Mouse (Mus musculus) left cerebral cortex, adult 9 months (tissue): Measurements from ENCODE around the gene Rbp7.
"Not testable (repeated sequence)": the region's sequence is repeated elsewhere in the genome, so short reads cannot be mapped to it uniquely, and the experiment has no call there.

Source experiments
- DNase-seq, 2 experiments: peaks; one replicate each; pipeline ENCODE4 v3.0.0; 2022; ENCODE audit warnings: low spot score in 2 of 2

Rbp7 gene

DNA sequence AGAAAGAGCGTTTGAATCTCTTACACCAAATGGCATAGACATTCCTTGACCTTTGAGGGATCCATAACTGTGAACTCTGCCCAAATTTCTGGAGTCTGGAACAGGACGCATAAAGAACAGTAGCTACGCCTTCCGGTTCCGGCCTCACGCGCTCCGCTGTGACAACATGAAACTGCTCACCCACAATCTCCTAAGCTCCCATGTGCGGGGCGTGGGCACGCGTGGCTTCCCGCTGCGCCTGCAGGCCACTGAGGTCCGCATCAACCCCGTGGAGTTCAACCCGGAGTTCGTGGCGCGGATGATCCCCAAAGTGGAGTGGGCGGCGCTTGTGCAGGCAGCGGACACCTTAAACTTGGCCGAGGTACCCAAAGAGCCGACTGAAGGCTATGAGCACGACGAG, 2.4 kb upstream of the Rbp7 start:
- not testable (repeated sequence) for DNase-seq

DNA sequence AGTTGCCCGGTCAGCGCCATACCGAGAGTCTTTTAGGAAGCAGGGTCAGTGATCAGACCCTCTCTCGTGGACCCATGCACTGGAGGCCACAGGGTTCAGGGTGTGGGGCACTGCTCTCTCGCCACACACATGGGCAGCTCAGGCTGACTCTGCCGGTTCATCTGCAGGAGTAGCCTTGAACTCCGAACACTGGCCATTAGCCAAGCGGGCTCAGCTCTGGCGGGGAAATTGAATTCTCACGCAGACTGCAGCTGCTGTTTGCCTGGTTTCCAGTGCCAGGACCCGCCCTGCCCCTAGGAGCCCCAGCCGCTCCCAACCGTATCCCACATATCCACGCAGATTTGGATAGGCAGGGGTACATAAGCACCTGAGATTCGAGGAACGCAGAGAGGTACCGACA, 515 bp downstream of the Rbp7 start:
- no peak for DNase-seq

DNA sequence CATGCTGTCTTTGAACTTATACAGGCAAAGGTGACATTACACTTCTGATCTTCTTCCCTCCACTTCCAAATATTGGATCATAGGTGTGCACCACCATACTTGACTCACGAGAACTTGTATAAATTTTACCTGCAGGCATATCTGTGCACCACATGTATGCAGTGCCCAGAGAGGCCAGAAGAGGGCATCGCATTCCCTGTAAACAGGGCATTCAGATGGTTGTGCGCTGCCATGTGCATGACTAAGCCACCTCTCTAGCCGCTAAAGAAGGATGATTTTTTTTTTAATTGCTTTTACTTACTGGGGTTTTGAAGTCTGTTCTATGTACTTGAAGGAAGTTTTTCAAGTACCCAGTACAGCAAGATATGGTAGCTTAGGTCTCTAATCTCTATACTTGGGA, 1.1 kb downstream of the Rbp7 start:
- DNase-seq, result no peak

DNA sequence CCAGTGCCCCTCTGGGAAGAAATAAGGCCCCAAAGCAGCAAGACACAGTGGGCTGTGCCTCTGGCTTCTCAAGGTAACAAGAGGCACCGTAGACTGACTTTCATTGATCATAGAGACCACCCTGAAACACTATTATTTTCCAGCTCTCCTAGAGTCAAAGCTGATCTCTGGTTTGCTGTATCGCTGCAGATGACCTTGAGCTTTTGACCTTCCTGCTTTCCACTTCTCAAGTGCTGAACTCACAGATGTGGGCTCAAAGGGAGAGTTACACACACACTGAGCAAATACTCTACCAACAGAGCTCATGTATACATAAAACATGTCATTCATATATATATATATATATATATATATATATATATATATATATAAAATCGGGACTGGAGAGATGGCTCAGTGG, 4.1 kb downstream of the Rbp7 start:
- DNase-seq, result no peak

DNA sequence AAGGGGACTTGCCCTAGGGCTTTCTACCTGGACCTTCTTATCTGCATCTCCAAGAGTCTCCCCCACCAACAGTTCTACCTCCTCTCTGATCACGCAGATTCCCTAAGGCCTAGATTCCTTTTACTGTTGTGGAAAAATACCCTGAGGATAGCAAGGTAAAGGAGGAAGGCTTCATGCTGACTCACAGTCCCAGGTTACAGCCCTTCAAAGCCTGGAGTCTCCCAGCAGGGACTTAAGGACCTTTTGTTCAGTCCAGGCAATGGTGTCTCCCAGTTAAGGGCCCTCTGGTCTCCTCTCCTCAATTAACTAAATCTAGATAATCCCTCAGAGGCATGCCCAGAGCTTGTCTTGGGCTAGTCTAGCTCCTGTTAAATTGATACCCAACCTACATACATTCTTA, 8.5 kb downstream of the Rbp7 start:
- no peak for DNase-seq

DNA sequence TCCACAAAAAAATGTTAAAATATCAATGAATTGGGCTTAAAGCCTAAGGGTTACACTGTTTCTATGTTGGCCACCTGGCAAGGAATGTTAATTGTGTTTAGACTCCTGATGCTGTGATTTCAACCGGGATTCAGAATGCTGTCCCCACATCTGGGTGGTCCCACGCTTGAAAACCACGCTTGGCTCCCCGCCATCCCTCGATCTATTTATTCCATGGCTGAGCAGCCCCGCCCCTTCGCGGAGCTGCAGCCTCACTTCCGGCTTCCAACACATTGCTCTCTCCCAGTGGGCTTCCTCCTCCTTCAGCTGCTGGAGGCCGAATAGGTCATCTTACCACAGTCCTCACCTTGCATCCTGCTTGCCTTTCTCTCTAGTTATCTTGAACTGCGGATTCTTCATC, 8.9 kb downstream of the Rbp7 start:
- no peak for DNase-seq

DNA sequence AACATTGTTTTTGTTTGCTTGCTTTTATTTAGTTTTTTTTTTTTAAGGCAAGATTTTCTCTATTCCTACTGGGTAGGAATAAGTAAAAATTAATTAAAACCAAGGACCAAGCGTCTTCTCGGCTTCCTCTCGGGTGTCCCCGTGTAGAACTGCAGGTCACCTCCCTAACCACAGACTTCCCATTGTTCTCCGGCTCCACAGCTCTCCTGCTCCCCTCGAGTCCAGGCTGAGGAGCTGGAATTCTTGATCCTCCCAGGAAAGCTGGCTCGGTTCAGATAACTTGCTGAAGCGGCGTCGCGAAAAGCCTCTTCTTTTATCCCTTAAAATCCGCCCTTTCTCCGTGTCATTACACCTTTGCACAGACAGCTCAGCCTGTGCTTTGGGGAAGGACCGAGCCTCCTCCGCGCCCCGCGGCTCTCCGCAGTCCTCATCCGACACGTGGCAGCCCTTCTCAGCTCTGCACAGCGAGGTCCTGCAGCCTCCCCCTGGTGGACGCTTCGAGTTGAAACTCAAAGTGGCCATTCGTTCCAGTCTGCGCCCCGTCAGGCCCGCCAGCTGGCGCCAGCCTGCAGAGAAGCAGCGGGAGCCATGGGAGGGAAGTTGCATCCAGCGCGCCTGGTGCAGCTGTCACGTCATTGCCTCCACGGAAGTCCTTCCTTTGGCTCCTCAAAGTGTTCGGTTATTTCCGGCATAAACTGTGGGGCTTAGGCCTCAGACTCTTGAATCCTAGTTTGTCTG, 9.6 kb downstream of the Rbp7 start:
- peak; percentile 65 to 85 for DNase-seq

DNA sequence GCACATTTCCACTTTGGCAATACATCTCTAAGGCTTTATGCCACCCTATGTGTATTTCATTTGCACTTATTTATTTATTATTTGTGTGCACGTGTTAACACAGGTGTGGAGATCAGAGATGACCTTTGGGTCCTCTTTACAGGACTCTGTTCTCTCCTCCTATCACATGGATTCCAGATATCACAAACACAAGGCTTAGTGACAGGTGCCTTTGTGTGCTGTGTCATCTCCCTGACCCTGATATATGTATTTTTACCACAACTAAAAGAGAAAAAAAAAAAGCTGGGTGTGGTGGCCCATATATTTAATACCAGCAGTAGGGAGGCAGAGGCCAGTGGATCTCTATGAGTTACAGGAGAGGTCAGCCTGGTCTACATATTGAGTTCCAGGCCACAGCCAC, 10.3 kb downstream of the Rbp7 start:
- no peak for DNase-seq

DNA sequence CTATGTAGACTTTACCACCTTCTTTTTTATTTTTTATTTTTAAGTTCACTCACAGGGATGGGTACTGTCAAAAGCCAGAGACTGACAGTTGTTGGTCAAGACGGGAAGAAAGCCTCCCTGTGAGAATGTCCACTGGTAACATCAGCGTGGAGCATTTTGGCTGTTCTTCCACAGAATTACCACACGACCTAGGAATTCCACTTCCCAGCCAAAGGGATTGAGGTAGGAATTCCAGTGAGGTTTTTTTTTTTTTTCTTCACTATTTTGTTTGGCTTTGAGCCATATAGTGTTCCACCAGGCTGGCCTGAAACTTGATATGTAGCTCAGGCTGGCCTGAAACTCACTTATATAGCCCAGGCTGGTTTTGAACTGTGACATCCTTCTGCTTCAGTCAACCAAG, 12.3 kb downstream of the Rbp7 start:
- no peak for DNase-seq

DNA sequence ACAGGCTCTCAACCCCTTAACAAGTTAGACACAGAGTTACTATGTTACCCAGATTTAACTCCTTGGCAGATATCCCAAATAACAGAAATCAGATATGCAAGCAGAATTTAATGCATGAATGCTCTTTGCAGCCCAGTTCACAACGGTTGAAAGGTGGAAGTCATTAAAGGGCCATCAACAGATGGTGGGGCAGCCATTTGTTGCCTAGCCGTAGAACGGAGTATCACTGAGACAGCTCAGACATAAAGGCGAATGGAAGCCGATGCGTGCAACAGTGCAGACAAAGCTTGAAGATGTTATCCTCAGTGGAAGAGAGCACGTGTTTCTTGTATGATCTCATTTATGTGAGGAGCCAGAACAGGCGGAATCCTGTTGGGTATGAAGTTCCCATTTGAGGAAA, 14.2 kb downstream of the Rbp7 start:
- no peak for DNase-seq

DNA sequence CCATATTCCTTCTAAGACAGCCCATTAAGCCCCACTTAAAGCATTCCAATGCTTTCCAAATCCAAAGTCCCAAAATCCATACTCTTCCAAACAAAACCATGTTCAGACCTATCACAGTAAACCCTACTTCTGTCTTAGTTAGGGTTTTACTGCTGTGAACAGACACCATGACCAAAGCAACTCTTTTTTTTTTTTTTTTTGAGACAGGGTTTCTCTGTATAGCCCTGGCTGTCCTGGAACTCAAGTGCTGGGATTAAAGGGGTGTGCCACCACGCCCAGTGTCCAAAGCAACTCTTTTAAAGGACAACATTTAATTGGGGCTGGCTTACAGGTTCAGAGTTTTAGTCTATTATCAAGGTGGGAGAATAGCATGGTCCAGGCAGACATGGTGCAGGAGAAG, 22.9 kb downstream of the Rbp7 start:
- DNase-seq, result not testable (repeated sequence)

DNA sequence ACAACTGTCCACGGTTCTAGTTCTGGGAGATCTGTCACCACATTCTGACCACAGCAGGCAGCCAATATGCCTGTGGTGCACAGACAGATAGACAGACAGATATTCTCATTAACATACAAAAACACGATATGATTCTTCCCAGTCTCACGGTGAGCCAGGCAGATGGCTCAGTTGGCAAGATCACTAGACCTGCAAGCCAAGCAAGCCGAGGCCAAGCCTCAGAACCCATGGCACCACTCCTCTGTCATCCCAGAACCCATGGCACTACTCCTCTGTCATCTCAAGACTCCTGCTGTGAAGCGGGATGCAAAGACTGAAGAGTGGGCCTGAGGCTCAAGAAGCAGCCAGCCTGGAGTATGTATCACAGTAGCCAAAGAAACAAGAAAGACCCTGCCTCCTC, 25.2 kb downstream of the Rbp7 start:
- no peak for DNase-seq

DNA sequence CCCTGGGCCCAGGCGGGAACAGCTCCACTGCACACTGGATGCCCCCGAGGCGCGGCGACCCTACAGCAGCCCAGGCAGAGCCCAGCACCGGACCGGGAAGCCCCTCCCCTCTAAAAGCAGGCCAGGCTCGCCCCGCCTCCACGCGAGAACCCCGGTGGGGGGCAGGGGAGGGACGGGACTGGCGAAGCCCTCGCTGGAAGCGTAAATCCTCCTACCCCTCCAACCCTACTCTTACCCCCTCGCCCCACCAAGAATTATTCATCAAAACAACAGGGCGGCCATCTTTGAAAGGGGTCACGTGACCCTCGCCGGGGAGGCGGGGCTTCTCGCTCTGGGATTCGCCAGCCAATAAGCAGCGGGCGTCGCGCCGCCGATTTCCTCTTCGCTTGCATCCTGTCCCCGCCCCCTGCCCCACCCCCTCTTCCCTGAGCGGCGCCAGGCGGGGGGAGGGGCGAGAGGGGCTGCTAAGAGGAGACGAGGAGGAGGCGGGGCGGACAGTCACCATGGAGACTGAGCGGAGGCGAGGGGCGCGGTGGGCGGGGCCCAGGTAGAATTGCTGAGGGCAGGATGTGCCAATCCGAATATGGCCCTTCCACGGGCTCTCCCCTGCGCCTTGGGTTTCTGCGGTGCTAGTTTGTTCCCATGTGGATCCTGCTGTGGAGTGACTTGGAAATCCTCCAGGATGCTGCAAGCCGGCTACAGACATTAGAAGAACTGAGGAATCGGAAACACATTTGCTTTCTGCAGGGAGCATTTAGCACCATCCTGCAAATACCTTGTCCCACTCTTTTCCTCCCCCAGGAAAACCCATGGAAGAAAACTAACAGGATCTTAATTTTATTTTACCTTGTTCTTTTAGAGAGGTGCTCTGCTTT, 28.2 kb downstream of the Rbp7 start, which contains the start of gene Ube4b:
Gene Ube4b (minus strand): TSS at position 425 of the 875 bp plus-strand sequence.
- peak; percentile 95 to 97 for DNase-seq

DNA sequence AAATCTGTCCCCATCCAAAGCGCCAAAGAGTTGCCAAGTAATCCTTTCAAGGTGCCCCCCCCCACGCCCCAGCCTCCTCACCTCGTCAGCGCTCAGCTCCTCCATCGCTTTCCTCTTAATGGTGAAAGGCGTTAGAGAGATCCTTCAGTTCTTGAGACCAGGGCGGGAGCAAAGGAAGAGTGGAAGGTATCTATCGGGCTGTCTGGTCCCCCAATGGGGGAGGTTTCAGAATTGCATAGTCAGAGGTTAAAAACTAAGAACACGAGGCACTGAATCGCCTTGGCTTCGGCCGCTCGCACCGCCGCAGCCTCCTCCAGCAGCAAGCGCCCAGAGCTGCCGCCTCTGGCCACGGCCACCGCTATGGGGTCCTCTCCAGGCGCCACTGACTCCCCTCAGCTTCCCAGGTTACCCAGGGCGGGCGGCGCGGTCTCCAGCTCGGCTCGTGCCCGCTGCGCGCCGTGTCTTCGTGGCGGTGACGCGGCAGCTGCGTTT, 28.9 kb downstream of the Rbp7 start:
- DNase-seq, result no peak

DNA sequence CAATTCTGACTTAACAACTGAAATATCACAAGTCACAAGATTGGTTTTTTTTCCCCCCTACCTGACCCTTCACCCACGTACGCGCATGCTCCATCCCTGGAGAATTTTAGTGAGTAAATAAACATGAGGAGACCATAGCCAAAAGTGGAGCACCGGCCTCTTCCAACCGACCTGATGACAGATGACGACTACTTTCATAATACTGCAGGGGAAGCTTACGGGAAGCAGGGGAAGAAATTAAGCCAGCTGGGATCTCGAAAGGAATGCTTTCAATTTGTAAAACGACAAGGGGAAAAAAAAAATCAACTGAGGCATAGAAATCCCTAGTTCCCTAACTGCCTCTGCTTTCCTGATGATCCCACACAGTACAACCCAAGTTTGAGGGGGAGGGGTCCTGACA, 30.0 kb downstream of the Rbp7 start:
- DNase-seq, result no peak

DNA sequence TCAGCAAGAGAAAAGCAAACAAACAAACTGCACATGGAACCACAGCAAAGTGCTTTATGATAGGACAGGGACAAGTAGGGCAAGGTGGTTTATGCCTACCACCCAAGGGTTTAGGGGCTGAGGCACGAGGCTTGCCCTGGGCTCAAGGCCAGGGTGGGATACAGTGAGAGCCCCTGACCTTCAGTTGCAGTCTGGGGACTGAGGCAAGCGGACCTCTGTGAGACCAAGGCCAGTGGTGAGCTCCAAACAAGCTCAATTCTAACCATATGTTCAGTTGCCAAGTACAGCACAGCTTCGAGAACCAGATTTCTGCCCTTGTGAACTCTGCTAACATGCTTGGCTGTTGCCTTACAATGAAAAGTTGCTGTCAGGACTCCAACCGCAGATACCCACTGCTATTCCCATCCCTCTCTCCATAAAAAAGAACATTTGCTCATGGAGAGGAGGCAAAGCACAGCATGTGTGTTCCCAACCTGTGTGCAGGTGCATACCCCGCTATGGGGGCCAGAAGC, 36.9 kb downstream of the Rbp7 start:
- DNase-seq, result no peak

DNA sequence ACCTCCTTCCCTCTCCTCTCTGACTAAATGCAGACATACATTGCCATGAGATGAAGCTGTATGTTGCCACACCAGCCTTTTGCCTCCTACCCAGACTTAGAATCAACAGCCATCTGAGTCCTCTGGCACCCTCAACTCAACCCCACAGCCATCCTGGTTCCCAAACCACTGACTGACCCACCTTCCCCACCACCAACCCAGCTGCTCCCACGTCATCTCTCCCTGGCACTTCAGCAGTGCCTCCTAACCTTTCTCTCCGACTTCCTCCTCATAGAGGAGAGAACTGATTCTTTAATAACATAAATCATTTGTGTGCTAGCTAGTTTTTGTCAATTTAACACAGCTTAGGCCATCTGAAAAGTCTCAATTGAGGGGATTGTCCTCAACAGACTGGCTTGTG, 37.8 kb downstream of the Rbp7 start:
- no peak for DNase-seq

DNA sequence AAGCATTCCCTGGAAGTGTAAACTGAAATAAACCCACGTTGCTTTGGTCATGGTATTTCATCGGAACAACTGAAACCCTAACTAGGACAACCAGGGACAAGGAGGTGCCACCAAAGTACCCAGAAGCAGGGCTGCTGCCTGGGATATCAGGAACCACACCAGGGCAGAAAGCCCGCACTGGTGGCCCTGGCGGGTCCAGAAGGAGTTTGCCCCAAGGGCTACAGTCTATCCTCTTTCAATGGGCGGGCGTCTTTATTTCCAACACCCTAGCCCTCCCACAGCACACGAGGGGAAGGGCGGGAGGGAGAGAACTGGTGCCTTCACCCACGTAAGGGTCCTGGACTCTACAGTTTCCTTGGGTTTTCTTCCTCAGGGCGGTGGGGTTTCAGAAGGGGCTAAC, 38.4 kb downstream of the Rbp7 start:
- no peak for DNase-seq

DNA sequence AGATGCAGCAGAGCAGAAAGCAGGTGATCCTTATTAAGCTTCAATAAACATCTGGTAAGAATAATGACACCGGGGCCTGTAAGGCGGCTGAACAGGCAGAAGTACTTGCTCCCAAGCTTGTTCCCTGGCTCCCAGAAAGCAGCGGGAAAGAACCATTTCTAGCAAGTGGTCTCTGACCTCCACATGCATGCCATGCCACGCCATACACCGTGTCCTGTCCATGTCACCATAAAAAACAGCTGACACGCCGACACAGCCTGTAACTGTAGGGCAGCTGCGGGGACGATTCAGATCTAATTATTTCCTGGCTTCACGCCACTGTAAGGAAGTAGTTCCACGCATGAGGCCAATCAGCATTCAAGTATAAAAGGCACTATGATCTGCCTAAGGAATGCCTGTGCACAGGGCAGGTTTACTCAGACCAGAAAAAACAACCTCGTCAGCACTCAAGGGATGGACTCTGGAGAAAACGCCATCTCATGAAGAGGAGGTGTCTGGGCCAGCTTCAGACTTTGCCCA, 39.1 kb downstream of the Rbp7 start:
- DNase-seq, result no peak

DNA sequence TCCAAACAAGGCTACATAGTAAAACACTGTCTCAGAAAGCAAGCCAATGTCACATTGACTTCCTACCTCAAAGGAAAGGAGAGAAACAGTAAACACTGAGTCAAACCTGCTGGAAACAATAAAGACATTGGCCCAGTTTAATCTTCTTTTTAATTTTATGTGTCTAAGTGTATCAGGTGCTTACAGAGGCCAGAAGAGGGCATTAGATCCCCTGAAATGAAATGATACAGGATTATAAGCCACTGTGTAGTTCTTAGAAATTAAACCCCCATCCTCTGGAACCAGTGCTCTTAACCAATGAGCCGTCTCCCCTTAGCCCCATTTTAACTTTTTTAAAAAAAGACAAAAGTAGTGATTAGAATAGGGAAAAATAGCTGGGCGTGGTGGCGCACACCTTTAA, 40.5 kb downstream of the Rbp7 start:
- no peak for DNase-seq

DNA sequence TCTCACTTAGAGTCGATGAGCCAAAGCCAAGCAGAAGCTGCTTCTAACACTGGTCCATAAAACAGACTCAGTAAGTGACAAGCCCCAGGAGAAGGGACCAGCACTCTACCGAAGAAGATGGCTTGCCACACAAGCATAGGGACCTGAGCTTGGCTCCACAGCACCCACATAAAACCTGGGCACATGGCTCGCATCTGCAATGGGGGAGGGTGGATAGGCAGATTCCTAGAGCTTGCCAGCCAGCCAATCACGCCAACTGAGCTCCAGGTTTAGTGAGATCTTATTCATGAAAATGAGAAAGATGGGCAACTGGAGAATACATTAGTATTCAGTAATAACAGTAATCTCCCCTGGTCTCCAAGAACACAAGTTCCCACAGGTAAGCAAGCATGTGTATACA, 45.0 kb downstream of the Rbp7 start:
- DNase-seq, result peak in 1 of 2 experiments; percentile 36

DNA sequence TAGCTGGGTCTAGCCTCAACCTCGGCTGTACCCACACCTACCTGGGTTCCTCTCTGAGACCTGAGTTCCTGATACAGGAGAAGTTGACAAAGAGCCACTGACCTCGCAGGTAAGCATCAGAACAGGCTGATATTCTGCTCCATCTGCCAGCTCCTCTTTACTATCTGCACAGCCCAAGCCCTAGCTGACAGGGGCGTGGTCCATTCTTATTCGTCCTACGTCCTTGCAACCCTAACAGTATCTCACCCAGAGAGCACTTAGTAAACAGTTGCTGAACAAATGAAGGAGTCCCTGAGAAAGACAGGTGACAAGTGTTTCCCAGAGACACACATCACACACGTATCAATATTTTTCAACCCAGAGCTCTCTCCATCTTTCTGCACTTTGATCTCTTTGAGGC, 46.4 kb downstream of the Rbp7 start:
- DNase-seq, result no peak

DNA sequence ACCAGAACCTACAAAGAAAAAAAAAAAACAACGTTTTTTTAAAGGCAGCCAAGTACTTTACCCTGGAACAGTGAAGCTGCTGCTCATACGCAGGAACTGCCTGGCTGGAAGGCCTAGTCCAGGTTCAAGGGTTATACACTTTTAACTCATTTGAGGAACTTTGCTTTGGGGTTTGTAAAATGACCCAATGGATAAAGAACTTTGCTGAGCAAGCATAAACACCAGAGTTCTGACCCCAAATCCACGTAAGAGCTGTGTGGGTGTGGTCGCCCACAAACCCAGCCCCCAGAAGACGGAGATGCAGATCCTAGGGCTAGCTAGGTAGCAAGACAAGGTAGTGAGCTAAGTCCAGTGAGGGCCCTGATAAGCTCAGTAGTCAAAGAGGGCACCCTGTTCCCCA, 47.3 kb downstream of the Rbp7 start:
- no peak for DNase-seq
